In genomic region chr5:32740138-32740537, GRCm38 (mm10) we compare ENCODE assay signal across 20 mouse cellular contexts. TPM values are rescaled to one million over a fixed set of nuclear protein-coding genes. Genes with fewer than 3 reads are reported as not detected.
DNase-seq lines count a peak whose midpoint lies in the region; ATAC-seq and TF ChIP-seq lines count a peak whose summit lies in the region.
"Had no signal": no experiment of that assay in that cellular context is flagged by ENCODE, and none has a peak within 500 bp of the region (broad histone marks: within the 10 kb centered on the region; RNA-seq: fewer than 3 reads in every experiment).

No protein-coding gene starts in this region.

- H3K9me3 ChIP-seq in forebrain, embryonic 10.5 days = no peaks in the 10 kb centered on the region
- H3K9me3 ChIP-seq in forebrain, embryonic 13.5 days (replicated peaks) = no peaks in the 10 kb centered on the region
- no peaks in the 10 kb centered on the region for H3K9me3 ChIP-seq in intestine, embryonic 16.5 days (ENCODE audit: control insufficient read depth, low read length)
- no peaks in the 10 kb centered on the region for H3K9me3 ChIP-seq in intestine, embryonic 15.5 days
- H3K9me3 ChIP-seq: embryonic facial prominence, embryonic 10.5 days; forebrain, embryonic 12.5 days; G1E; lung, embryonic 15.5 days; midbrain, embryonic 12.5 days had no signal

- peaks cover 18% of the 10 kb centered on the region for H3K4me1 ChIP-seq in forebrain, embryonic 10.5 days
- H3K4me1 ChIP-seq in forebrain, embryonic 13.5 days = peaks cover 19% of the 10 kb centered on the region
- peaks cover 20% of the 10 kb centered on the region for H3K4me1 ChIP-seq in intestine, embryonic 16.5 days (ENCODE audit: control insufficient read depth, insufficient read depth, low read length)
- H3K4me1 ChIP-seq in intestine, embryonic 15.5 days (replicated peaks) = peaks cover 19% of the 10 kb centered on the region
- H3K4me1 ChIP-seq in small intestine, adult 2 months (ENCODE audit: control insufficient read depth, insufficient read depth, insufficient read length, low read length) = peaks cover 77% of the 10 kb centered on the region

- ATAC-seq in forebrain, embryonic 13.5 days = no peak
- no peak for ATAC-seq in intestine, embryonic 16.5 days
- ATAC-seq in intestine, embryonic 15.5 days = no peak
- ATAC-seq in inflammation-experienced regulatory T-cells, adult 6 months = peak; percentile 41

- H3K27me3 ChIP-seq in forebrain, embryonic 10.5 days (ENCODE audit: poor library complexity, severe bottlenecking) = no peaks in the 10 kb centered on the region
- H3K27me3 ChIP-seq in forebrain, embryonic 13.5 days = no peaks in the 10 kb centered on the region
- no peaks in the 10 kb centered on the region for H3K27me3 ChIP-seq in intestine, embryonic 16.5 days (replicated peaks; ENCODE audit: control insufficient read depth, insufficient read depth, low read length)
- no peaks in the 10 kb centered on the region for H3K27me3 ChIP-seq in intestine, embryonic 15.5 days (replicated peaks)
- H3K27me3 ChIP-seq in small intestine, adult 2 months (ENCODE audit: control insufficient read depth, insufficient read depth, low read length) = no peaks in the 10 kb centered on the region
- H3K27me3 ChIP-seq: forebrain, embryonic 12.5 days; lung, embryonic 15.5 days; midbrain, embryonic 12.5 days had no signal

- peaks cover 30% of the 10 kb centered on the region for H3K36me3 ChIP-seq in forebrain, embryonic 10.5 days (replicated peaks)
- peaks cover 8% of the 10 kb centered on the region for H3K36me3 ChIP-seq in forebrain, embryonic 13.5 days (ENCODE audit: poor library complexity, severe bottlenecking)
- no peaks in the 10 kb centered on the region for H3K36me3 ChIP-seq in intestine, embryonic 16.5 days (ENCODE audit: control insufficient read depth, insufficient read depth, low read length)
- H3K36me3 ChIP-seq in intestine, embryonic 15.5 days = peaks cover 4% of the 10 kb centered on the region; the same call in 1 of the 2 replicates
- H3K36me3 ChIP-seq in small intestine, adult 2 months (ENCODE audit: control insufficient read depth, insufficient read depth, low read length) = peaks cover 22% of the 10 kb centered on the region
- H3K36me3 ChIP-seq: lung, embryonic 15.5 days had no signal

- H3K27ac ChIP-seq in forebrain, embryonic 10.5 days = 0 out of 2 replicates have a peak overlapping the region, but pooled peaks have one; percentile 11
- no peak overlapping the region for H3K27ac ChIP-seq in forebrain, embryonic 13.5 days
- H3K27ac ChIP-seq in intestine, embryonic 16.5 days (ENCODE audit: low read length) = no peak overlapping the region; the same call in 1 of the 2 replicates
- H3K27ac ChIP-seq in intestine, embryonic 15.5 days = no peak overlapping the region
- H3K27ac ChIP-seq in small intestine, adult 2 months (ENCODE audit: insufficient read depth, low read depth, low read length) = peak overlapping the region; percentile 31; the same call in 1 of the 2 replicates
- H3K27ac ChIP-seq: embryonic facial prominence, embryonic 10.5 days; forebrain, embryonic 12.5 days; liver, embryonic 14.5 days; lung, embryonic 15.5 days had no signal

- H3K4me3 ChIP-seq in forebrain, embryonic 10.5 days = no peak overlapping the region
- H3K4me3 ChIP-seq in forebrain, embryonic 13.5 days = no peak overlapping the region
- H3K4me3 ChIP-seq in intestine, embryonic 16.5 days (ENCODE audit: low read length) = no peak overlapping the region
- no peak overlapping the region for H3K4me3 ChIP-seq in intestine, embryonic 15.5 days (replicated peaks)
- H3K4me3 ChIP-seq in small intestine, adult 2 months (ENCODE audit: low read depth, low read length) = no peak overlapping the region
- H3K4me3 ChIP-seq: embryonic facial prominence, embryonic 10.5 days; forebrain, embryonic 12.5 days; lung, embryonic 15.5 days; midbrain, embryonic 12.5 days had no signal

- H3K4me2 ChIP-seq in forebrain, embryonic 13.5 days = no peak overlapping the region
- no peak overlapping the region for H3K4me2 ChIP-seq in intestine, embryonic 16.5 days (ENCODE audit: low read depth, low read length)
- H3K4me2 ChIP-seq in intestine, embryonic 15.5 days (replicated peaks) = no peak overlapping the region
- H3K4me2 ChIP-seq: forebrain, embryonic 12.5 days; heart, embryonic 11.5 days; lung, embryonic 15.5 days; midbrain, embryonic 12.5 days had no signal

- no peak for TF ChIP-seq CTCF in small intestine, adult 2 months (IDR thresholded peaks at IDR 0.05; ENCODE audit: extremely low read depth, insufficient read length, insufficient replicate concordance, low read depth, low read length)

- TF ChIP-seq POLR2A in small intestine, adult 2 months (IDR thresholded peaks at IDR 0.05; ENCODE audit: low read depth, low read length) = no peak

- no peak for DNase-seq in forebrain, embryonic 10.5 days (ENCODE audit: extremely low spot score, low spot score)
- no peak for DNase-seq in urinary bladder, postnatal 4 days (ENCODE audit: low spot score in 2 of 2)
- DNase-seq in urinary bladder, postnatal 14 days (ENCODE audit: low spot score) = no peak
- DNase-seq: adrenal gland, postnatal 25 days; cerebellum, adult 18-20 months; heart, postnatal 10 days; retina, postnatal 1 day; thymus, postnatal 36 days had no signal

- H3K9ac ChIP-seq in forebrain, embryonic 13.5 days = no peak overlapping the region
- 0 out of 2 replicates have a peak overlapping the region, but pooled peaks have one; percentile 37 for H3K9ac ChIP-seq in intestine, embryonic 16.5 days (ENCODE audit: low read depth, low read length)
- H3K9ac ChIP-seq in intestine, embryonic 15.5 days = no peak overlapping the region
- H3K9ac ChIP-seq: forebrain, embryonic 12.5 days; liver, embryonic 14.5 days; lung, embryonic 15.5 days; midbrain, embryonic 12.5 days had no signal

- 93% methylated on average over 3 of the region's 3 CpGs for WGBS in forebrain, embryonic 10.5 days
- 98% methylated on average over 3 of the region's 3 CpGs for WGBS in forebrain, embryonic 13.5 days
- WGBS in intestine, embryonic 16.5 days = 76% methylated on average over 3 of the region's 3 CpGs
- 84% methylated on average over 3 of the region's 3 CpGs for WGBS in intestine, embryonic 15.5 days
- 50% methylated on average over 3 of the region's 3 CpGs for WGBS in small intestine, adult 2 months

RNA-seq across cellular contexts. Expression of gene Pisd, which starts 45.3 kb away (rescaled TPM):
- 76.8 and 78.3 TPM in 2 replicates for polyA plus RNA-seq in forebrain, embryonic 10.5 days (2016; fragmentation: Nextera tagmentation; extraction: Ambion mirVana)
- 76.6 and 85.5 TPM in 2 replicates for polyA plus RNA-seq in forebrain, embryonic 13.5 days (2015; fragmentation: Nextera tagmentation; extraction: Ambion mirVana)
- 110 and 114 TPM in 2 replicates for polyA plus RNA-seq in intestine, embryonic 16.5 days (2015; fragmentation: Nextera tagmentation; extraction: Ambion mirVana)
- polyA plus RNA-seq in intestine, embryonic 15.5 days (2015; fragmentation: Nextera tagmentation; extraction: Ambion mirVana) = 91.1 and 97.2 TPM in 2 replicates
- 10 to 100 TPM; 39.5 to 87.1 (median 84.9) TPM for polyA plus RNA-seq in inflammation-experienced regulatory T-cells, adult 6 months (2017; shearing (Covaris generic))
- 62.1 and 222 TPM in 2 replicates for polyA plus RNA-seq in small intestine, adult 2 months (2012; rRNA removed)

Comparison
In these comparisons a context has a peak if more than half of its experiments do, and no peak if none do; other contexts are left out.
1. H3K27ac ChIP-seq: peak in forebrain, embryonic 10.5 days (single experiment) and small intestine, adult 2 months (single experiment); none in forebrain, embryonic 13.5 days (single experiment), intestine, embryonic 16.5 days (single experiment) and intestine, embryonic 15.5 days (single experiment).